Mouse (Mus musculus) heart, adult 10 weeks (tissue): ENCODE measurements around the gene Neurl4. TPM values are rescaled to one million over a fixed set of nuclear protein-coding genes. Genes with fewer than 3 reads are reported as not detected.

Experiments used
- polyA plus RNA-seq: library from polyadenylated mRNA; stranded (reverse); fragments of 350-450 nt; fragmentation: Illumina TruSeq; extraction: RNeasy Lipid Tissue Mini Kit (QIAGEN cat#74804); gene quantifications from one replicate; pipeline ENCODE4 v1.2.3, GENCODE M21; 2014; ENCODE audit warnings: low read depth, low replicate concordance

The Neurl4 gene
- 37.7 TPM for polyA plus RNA-seq

DNA sequence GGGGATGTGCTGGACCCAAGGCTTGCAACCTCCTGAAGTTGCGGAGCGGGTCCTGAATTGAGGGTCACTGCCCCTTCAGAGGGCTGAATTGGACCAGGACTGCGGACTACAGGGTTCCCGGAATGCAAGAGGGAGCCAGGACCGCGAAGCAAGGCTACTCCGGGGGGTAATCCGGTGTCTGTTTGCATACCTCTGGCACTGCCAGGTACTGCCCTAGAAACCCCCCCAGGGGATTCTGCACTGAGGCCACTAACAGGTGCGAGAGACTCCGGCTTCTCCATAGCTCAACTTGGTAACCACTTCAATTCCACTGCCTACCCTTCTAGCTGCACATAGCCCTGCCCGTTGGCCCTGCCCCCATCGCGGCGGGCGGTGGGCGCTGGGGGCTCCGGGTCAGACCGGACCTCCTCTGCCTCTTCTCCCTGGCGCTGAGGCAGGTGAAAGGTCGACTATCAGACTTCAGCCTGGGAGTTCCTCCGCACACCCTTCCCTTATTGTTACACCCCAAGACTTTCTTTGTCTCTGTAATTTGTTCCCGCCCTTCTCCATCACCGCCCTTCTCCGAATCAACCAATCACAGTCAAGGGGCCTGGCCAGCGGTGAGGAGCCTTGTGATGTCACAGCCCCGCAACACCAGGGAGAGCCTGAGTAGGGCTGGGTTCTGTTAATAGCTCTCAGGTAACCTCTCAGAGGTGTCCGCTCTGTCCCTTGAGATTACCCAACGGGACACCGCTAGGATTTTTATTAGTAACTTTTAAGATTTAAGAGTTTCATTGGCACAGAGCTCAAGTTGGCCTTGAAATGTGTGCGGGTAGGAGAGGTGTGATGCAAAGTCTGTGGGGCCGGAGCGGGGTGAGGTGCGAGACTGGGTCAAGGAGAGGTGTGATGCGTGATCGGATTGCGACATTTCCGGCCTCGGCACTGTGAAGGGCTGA, at the start of gene Neurl4, which contains the start of gene 2810408A11Rik:
Gene Neurl4, plus strand, starts transcription at position 602 of the 935 bp plus-strand sequence.
Gene 2810408A11Rik, minus strand, starts transcription at position 517 of the 935 bp plus-strand sequence.

DNA sequence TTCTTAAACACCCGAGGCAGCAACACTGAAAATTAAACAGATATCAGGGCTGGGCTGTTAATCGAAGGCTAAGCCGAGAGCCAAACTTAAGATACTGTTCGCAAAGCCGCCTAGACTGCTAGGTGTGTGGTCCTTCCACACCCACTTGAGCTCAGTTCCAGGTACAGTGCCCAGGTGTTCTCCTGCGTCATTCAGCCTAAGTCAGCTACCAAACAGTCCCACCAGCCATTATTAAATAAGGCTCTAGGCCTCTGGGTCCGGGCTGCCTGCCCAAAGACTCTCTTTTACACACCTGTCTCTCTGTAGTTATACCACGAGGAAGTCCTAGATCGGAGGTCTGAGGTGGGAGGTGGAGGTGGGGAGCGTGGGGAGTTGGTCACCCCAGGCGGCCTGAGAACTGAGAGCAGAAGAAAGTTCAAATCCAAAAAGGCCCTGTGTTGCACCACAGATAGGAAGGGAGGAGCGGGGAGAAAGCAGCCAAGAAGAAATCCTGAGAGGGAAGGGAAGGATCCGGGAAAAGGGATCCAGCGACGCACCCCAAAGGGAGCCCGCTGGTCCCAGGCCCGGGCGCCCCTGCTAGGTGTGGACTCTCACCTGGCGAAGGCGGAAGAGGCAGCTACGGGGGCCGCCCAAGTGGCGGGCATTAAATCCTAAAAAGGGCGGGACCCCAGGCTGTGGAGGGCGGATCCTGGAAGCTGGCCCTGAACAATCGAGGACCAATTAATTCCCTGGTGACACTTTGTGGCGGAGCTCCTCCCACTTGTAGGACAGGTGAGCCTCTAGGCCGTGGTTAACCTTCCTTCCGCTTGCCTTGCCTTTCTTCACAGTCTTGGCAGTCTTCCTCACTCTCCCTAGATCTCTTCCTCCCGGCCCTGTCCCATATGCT, 42.5 kb upstream of the Neurl4 start, which contains the start of gene Tnk1:
Gene Tnk1, minus strand, starts transcription at position 618 of the 886 bp plus-strand sequence.

DNA sequence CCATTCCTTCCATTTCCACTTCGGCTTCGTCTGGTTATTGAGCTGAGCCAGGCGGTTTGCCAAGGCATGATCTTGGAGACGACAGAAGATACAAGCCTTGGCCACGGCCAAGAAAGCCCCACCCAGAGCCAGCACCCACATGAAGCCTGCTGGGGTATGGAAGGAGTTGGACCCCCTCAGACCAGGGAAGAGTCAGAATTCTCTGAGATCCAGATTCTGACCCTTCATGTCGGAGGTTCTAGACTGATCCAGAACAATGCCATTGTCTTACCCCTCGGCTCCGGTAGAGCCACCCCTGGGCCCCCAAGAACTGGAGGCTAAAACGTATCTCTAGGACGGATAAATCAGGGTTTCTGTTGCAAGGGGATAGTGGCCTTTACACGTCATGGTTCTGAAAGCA, 23.0 kb upstream of the Neurl4 start, which contains the start of gene Tmem95:
Gene Tmem95, minus strand, starts transcription at position 141 of the 400 bp plus-strand sequence.

DNA sequence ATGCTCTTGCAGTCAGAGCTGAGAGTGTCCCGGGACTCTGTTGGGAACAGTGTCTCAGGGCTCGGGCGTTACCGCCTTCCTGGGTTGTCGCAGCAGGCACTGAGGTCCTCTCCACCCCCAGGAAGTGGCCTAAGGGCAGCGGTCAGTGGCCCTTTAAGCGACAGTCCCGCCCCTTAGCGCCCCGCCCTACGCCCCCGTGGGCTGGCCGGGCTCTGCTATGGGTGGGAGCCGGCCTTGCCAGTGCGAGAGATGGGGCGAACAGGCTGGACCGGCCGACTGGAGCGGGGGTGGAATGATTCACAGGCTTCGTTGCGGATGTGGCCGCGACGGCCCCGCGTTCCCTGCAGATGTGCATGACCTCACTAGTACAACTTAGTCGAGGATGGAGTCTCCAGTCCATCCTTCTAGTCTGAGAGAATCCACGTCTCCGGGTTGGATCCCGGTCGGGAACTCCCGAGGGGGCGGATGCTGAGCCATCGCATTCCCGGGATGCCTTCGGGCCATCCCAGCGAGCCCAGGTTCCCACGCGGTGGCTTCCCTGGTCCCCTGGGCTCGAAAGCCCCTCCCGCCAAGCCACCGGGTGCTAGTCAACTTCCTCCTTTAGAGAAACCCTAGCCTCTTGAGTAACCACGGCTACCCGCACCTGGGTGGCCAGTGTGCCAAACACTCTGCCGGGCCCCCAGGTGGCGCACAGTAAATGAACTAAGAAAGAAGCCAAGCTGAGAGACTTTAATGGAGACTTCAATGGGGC, 19.8 kb upstream of the Neurl4 start, which contains the start of gene Kctd11:
Gene Kctd11, minus strand, starts transcription at position 554 of the 751 bp plus-strand sequence.

DNA sequence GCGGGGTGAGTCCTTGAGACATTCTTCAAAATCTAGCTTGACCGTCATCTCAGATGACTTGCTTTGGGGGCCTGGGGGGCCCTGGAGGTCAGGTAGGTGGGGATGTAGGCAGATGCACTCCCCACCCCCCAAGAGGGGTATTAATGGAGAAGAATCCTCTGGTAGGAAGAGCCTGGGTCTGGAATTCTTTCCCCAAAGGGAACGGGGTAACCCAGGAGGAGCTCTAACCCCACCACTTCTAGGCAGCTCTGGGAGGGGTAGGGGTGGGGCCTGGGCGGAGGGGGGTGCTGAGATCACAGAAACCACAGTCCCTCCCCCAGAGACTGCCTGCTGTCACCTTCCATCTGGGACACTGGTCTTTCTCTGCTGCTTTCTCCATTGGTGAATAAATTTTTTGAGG, 5.6 kb upstream of the Neurl4 start, which contains the start of gene Acap1:
Gene Acap1, minus strand, starts transcription at position 249 of the 400 bp plus-strand sequence.

DNA sequence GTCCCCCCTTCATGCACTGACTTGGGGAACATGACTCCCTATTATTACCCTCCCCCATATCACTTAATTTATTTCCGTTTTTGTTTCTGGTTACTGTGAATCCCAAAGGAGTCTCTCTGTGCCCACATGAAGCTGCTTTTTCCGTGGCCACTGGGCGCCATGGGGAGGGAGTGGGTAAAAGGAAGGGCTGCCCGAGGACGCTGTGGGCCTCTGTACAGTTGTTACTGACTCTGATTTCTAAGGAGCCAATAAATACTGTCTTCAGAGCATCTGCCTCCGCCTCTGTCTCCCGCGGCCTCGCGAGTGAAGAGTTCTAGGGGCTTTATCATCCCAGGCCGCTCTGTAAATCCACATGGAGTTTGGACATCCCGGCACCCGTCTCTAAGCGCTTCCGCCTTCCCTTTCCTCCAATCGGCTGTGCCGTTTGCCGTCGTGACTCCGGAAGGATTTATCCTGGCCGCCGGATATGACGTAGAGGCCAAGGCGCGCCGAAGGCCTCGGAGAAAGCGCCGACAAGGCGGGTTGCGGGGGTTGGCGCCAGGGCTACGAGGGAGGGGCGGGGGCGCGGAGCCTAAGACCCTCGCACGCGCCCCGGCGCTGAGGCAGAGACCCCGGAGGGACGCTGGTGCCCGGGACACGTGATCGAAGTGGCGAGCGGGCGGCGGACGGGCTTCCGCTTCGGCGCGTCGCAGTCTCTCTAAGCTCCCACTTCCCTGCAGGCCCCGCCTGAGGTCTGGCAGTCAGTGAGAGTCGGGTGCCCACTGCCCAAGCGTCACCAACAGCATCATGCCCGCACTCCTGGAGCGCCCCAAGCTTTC, 12.9 kb downstream of the Neurl4 start, which contains the start of gene Gps2:
Gene Gps2, plus strand, starts transcription at position 335 of the 818 bp plus-strand sequence.

DNA sequence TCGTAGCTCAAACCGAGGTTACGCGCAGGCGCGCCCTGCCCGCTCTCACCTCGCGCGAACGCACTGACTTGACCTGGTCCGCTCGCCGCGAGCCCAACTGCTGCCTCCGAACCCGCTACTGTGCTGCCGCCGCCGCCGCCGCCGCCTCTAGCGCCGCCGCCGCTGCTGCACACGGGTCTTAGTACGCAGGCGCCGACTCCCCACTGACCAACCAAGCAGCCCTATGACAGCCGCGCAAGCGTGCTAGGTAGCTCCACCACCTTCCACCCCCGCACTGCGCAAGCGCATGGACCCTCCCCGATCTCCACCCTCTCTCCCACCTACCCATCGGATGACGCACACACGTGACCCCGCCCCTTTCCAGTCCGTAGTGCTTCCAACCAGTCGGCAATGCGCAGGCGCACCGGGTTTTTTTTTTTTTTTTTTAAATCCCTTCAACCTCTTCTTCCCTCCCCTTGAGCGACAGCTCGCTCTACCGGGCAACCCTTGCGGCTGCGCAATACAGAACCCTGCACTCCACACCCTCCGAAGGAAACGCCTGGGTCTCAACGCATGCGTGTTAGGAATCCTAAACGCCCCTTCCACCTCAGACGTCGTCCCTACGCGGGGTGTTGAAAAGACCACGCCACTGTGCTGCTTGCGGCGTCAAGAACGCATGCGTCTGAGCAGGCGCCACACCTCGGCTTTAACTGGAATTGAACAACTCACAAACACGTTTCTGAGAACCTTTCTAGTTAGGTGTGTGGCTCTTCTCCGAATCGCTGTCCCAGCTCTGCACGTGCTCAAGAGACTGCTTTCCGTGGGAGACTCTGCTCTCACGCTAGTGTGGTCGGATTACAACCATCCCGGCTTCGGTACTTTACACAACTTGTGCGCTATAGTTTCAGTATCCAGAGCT, 20.5 kb downstream of the Neurl4 start, which contains the start of gene Eif5a:
Gene Eif5a, minus strand, starts transcription at position 845 of the 898 bp plus-strand sequence.

DNA sequence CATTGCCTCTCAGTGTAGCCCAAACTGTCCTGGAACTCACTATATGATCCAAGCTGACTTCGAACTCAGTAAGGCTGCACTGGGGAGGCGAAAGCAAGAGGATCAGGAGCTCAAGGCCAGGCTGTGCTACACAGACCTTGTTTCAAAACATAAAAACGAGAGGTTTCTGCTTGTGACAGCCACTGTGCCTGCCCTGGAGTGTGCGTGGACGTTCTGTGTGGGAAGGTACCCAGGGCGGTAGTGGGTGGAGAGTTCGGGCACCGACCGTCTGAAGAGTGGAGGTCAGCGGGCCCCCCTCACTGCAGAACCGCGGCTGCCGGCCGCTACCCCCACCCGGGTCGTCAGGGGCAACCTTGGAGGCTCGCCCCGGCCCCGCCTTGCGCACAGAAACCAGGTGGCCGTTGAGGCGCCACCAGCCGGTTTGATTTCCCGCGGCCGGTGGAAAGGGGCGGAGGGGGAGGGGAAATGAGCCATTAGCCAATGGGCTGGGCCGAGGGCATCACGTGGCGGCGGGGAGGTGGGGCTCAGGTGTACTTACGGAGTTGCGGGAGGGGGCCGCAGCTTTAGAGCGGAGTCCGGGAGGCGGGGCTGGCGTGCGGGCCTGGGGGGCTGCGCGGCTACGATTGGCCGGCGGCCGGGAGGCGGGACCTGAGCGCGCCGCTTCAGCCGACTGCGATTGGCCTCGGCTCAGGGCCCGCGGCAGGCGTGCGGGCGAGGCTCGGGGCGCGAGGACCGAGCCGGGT, 34.4 kb downstream of the Neurl4 start, which contains the start of gene Ybx2:
Gene Ybx2, plus strand, starts transcription at position 660 of the 743 bp plus-strand sequence.

DNA sequence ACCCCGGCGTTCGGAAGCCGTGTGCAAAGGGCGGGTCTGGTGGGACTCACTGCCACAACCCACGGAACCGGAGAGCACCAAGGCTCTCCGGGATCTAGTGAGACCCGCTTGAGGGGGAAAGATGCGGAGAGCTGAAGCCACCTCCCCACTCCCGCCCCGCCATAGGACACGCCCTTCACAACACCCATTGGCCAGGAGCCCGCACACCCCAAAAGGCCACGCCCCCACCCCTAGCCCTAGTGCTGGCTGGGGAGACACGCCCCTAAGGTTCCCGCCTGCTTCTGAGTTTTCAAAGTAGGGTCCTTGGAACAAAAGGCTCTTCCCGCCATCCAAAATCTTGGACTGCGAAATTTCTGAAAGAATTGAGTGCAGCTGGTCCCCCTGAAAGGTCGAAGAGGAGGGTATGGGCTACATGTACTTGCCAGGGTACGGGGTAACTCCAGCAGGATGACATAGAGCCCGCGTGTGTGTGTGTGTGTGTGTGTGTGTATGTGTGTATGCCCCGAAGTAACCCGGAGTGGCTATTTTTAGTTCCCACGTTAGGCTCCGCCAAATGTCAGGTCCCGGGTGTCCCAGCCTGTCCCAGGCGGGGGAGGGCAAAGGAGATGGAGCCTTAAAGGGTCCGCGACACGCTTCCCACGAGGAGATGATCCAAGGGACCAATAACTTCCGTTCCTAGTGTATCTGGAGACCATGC, 47.3 kb downstream of the Neurl4 start, which contains the start of gene Slc2a4:
Gene Slc2a4, minus strand, starts transcription at position 123 of the 697 bp plus-strand sequence.

Other genes with a start within 250 kb of the Neurl4 start
- gene Sox15, start 245.8 kb upstream of the Neurl4 start, polyA plus RNA-seq: not detected
- 26.2 TPM for gene Mpdu1, start 238.4 kb upstream of the Neurl4 start, polyA plus RNA-seq
- gene Cd68, start 234.9 kb upstream of the Neurl4 start, polyA plus RNA-seq: 10.7 TPM
- gene Eif4a1, start 228.6 kb upstream of the Neurl4 start, polyA plus RNA-seq: 274 TPM
- gene Senp3, start 219.0 kb upstream of the Neurl4 start, polyA plus RNA-seq: 55.9 TPM
- gene Tnfsf13, start 215.3 kb upstream of the Neurl4 start, polyA plus RNA-seq: 3.4 TPM
- gene Tnfsf12, start 205.2 kb upstream of the Neurl4 start, polyA plus RNA-seq: 19.9 TPM
- 10.4 TPM for gene Tnfsfm13, start 205.0 kb upstream of the Neurl4 start, polyA plus RNA-seq
- 20.8 TPM for gene Polr2a, start 142.4 kb upstream of the Neurl4 start, polyA plus RNA-seq
- gene Slc35g3, start 139.1 kb upstream of the Neurl4 start, polyA plus RNA-seq: not detected
- 24.0 TPM for gene Zbtb4, start 135.2 kb upstream of the Neurl4 start, polyA plus RNA-seq
- 7.0 TPM for gene Chrnb1, start 105.1 kb upstream of the Neurl4 start, polyA plus RNA-seq
- 3.8 TPM for gene Fgf11, start 99.2 kb upstream of the Neurl4 start, polyA plus RNA-seq
- gene Tmem102, start 95.4 kb upstream of the Neurl4 start, polyA plus RNA-seq: not detected
- not detected for gene Gm39566, start 85.8 kb upstream of the Neurl4 start, polyA plus RNA-seq
- gene Spem2, start 82.6 kb upstream of the Neurl4 start, polyA plus RNA-seq: not detected
- not detected for gene Spem1, start 78.9 kb upstream of the Neurl4 start, polyA plus RNA-seq
- gene Nlgn2, start 63.3 kb upstream of the Neurl4 start, polyA plus RNA-seq: 5.0 TPM
- 282 TPM for gene Tmem256, start 62.6 kb upstream of the Neurl4 start, polyA plus RNA-seq
- gene Plscr3, start 54.7 kb upstream of the Neurl4 start, polyA plus RNA-seq: 23.8 TPM
- gene Tnk1, start 42.3 kb upstream of the Neurl4 start, polyA plus RNA-seq: not detected
- gene Tmem95, start 23.1 kb upstream of the Neurl4 start, polyA plus RNA-seq: not detected
- 4.2 TPM for gene Kctd11, start 19.7 kb upstream of the Neurl4 start, polyA plus RNA-seq
- 0.81 TPM for gene Acap1, start 5.5 kb upstream of the Neurl4 start, polyA plus RNA-seq
- gene 2810408A11Rik, start 85 bp upstream of the Neurl4 start, polyA plus RNA-seq: 2.9 TPM
- 44.4 TPM for gene Gps2, start 12.8 kb downstream of the Neurl4 start, polyA plus RNA-seq
- 482 TPM for gene Eif5a, start 20.9 kb downstream of the Neurl4 start, polyA plus RNA-seq
- gene Ybx2, start 34.7 kb downstream of the Neurl4 start, polyA plus RNA-seq: 32.3 TPM
- gene Slc2a4, start 47.1 kb downstream of the Neurl4 start, polyA plus RNA-seq: 385 TPM
- 0.58 TPM for gene Cldn7, start 63.7 kb downstream of the Neurl4 start, polyA plus RNA-seq
- 146 TPM for gene Ctdnep1, start 80.1 kb downstream of the Neurl4 start, polyA plus RNA-seq
- gene Elp5, start 81.4 kb downstream of the Neurl4 start, polyA plus RNA-seq: 52.8 TPM
- gene Gabarap, start 90.1 kb downstream of the Neurl4 start, polyA plus RNA-seq: 418 TPM
- 25.3 TPM for gene Phf23, start 94.7 kb downstream of the Neurl4 start, polyA plus RNA-seq
- gene Dvl2, start 99.5 kb downstream of the Neurl4 start, polyA plus RNA-seq: 5.6 TPM
- gene Acadvl, start 114.3 kb downstream of the Neurl4 start, polyA plus RNA-seq: 1,086 TPM
- gene Dlg4, start 115.9 kb downstream of the Neurl4 start, polyA plus RNA-seq: 3.2 TPM
- gene Asgr1, start 153.0 kb downstream of the Neurl4 start, polyA plus RNA-seq: 0.50 TPM
- 0.68 TPM for gene Asgr2, start 191.6 kb downstream of the Neurl4 start, polyA plus RNA-seq
- gene Mgl2, start 229.3 kb downstream of the Neurl4 start, polyA plus RNA-seq: 16.8 TPM